Mouse (Mus musculus) 416B (cell line): ENCODE data around the gene Smbd1.
A peak's percentile ranks its signal among the peaks of the same experiment; 100 is the strongest.

Experiments
- DNase-seq: peaks from one replicate; pipeline ENCODE4 v3.0.0; 2011; ENCODE audit warnings: low read depth

Gene Smbd1

GRCm38 (mm10) chr16:32813362-32813761 is 3.1 kb upstream of the Smbd1 start:
- peak; percentile 68 for DNase-seq

- DNase-seq: peak; percentile 94
Measured at GRCm38 (mm10) chr16:32812888-32813361, 2.6 kb upstream of the Smbd1 start.

- DNase-seq: peak; percentile 64
Measured at GRCm38 (mm10) chr16:32807408-32808185, 2.7 kb downstream of the Smbd1 start.

- DNase-seq: peak; percentile 53
Measured at GRCm38 (mm10) chr16:32805151-32805550, 5.1 kb downstream of the Smbd1 start.

GRCm38 (mm10) chr16:32803901-32804300 is 6.4 kb downstream of the Smbd1 start:
- DNase-seq: peak; percentile 71

GRCm38 (mm10) chr16:32803252-32803853 is 6.9 kb downstream of the Smbd1 start:
- peak; percentile 96 for DNase-seq

- no peak for DNase-seq
Measured at GRCm38 (mm10) chr16:32797426-32797689, 12.9 kb downstream of the Smbd1 start, which contains the start of gene Muc20. TSS of gene Muc20 (minus strand) at chr16:32797435.

- no peak for DNase-seq
Measured at GRCm38 (mm10) chr16:32796676-32797425, 13.4 kb downstream of the Smbd1 start.

- peak; percentile 71 for DNase-seq
Measured at GRCm38 (mm10) chr16:32795177-32795576, 15.1 kb downstream of the Smbd1 start.

GRCm38 (mm10) chr16:32790056-32790455 is 20.2 kb downstream of the Smbd1 start:
- DNase-seq: peak; percentile 61

GRCm38 (mm10) chr16:32784840-32785239 is 25.4 kb downstream of the Smbd1 start:
- DNase-seq: no peak

GRCm38 (mm10) chr16:32783324-32784062 is 26.8 kb downstream of the Smbd1 start:
- DNase-seq: no peak

GRCm38 (mm10) chr16:32778956-32779355 is 31.3 kb downstream of the Smbd1 start:
- DNase-seq: no peak

- no peak for DNase-seq
Measured at GRCm38 (mm10) chr16:32776676-32777075, 33.6 kb downstream of the Smbd1 start.

GRCm38 (mm10) chr16:32766904-32767303 is 43.4 kb downstream of the Smbd1 start:
- DNase-seq: no peak

- no peak for DNase-seq
Measured at GRCm38 (mm10) chr16:32764961-32765360, 45.3 kb downstream of the Smbd1 start.

GRCm38 (mm10) chr16:32764550-32764949 is 45.7 kb downstream of the Smbd1 start:
- DNase-seq: no peak
